Mouse (Mus musculus): ENCODE measurements around the gene Vmn2r47. TPM values are rescaled to one million over a fixed set of nuclear protein-coding genes. Genes with fewer than 3 reads are reported as not detected.
"Not testable (repeated sequence)": the region's sequence is repeated elsewhere in the genome, so short reads cannot be mapped to it uniquely, and the experiment has no call there.

Gene Vmn2r47
- not detected in 2 replicates for polyA plus RNA-seq (2015; fragmentation: Nextera tagmentation; extraction: Ambion mirVana)

GRCm38 (mm10) chr7:9841225-9841624 lies at the start of gene Vmn2r47:
Gene Vmn2r47, minus strand, starts transcription at chr7:9841325.
- H3K9me3 ChIP-seq (ENCODE audit: control insufficient read depth); H3K4me3 ChIP-seq (ENCODE audit: low read depth, low read length); H3K4me2 ChIP-seq (replicated peaks; ENCODE audit: low read depth); H3K27ac ChIP-seq (ENCODE audit: low read depth, low read length); H3K36me3 ChIP-seq (ENCODE audit: control insufficient read depth, insufficient read depth); H3K27me3 ChIP-seq (replicated peaks; ENCODE audit: control insufficient read depth, insufficient read depth, low read length); H3K9ac ChIP-seq (ENCODE audit: low read depth, low read length); ATAC-seq; H3K4me1 ChIP-seq (replicated peaks; ENCODE audit: control insufficient read depth, insufficient read depth, low read length): not testable (repeated sequence)
- WGBS: no CpG with 5 or more reads among the region's 1 CpGs

- not testable (repeated sequence) for H3K4me2 ChIP-seq (replicated peaks; ENCODE audit: low read depth); H3K9me3 ChIP-seq (ENCODE audit: control insufficient read depth); ATAC-seq; H3K27ac ChIP-seq (ENCODE audit: low read depth, low read length); H3K9ac ChIP-seq (ENCODE audit: low read depth, low read length); H3K27me3 ChIP-seq (replicated peaks; ENCODE audit: control insufficient read depth, insufficient read depth, low read length); H3K4me3 ChIP-seq (ENCODE audit: low read depth, low read length); H3K36me3 ChIP-seq (ENCODE audit: control insufficient read depth, insufficient read depth); H3K4me1 ChIP-seq (replicated peaks; ENCODE audit: control insufficient read depth, insufficient read depth, low read length)
- WGBS: no CpG with 5 or more reads among the region's 1 CpGs
These were observed 70.7 kb downstream of the Vmn2r47 start, which contains the start of gene Vmn2r46 for GRCm38 (mm10) chr7:9770471-9770870. Gene Vmn2r46, minus strand, starts transcription at chr7:9770571.

Other genes starting within 250 kb of the Vmn2r47 start
- not detected in 2 replicates for gene Vmn2r46, start 70.8 kb downstream of the Vmn2r47 start, polyA plus RNA-seq (2015; fragmentation: Nextera tagmentation; extraction: Ambion mirVana)
- gene Vmn2r48, start 112.3 kb upstream of the Vmn2r47 start, polyA plus RNA-seq (2015; fragmentation: Nextera tagmentation; extraction: Ambion mirVana): not detected in 2 replicates
- not detected in 2 replicates for gene Vmn2r49, start 150.9 kb upstream of the Vmn2r47 start, polyA plus RNA-seq (2015; fragmentation: Nextera tagmentation; extraction: Ambion mirVana)
- not detected in 2 replicates for gene Vmn2r50, start 212.0 kb upstream of the Vmn2r47 start, polyA plus RNA-seq (2015; fragmentation: Nextera tagmentation; extraction: Ambion mirVana)

Measured in intestine, postnatal 0 days (tissue).